ENCODE assay signal across 10 mouse cellular contexts in the genomic region with DNA sequence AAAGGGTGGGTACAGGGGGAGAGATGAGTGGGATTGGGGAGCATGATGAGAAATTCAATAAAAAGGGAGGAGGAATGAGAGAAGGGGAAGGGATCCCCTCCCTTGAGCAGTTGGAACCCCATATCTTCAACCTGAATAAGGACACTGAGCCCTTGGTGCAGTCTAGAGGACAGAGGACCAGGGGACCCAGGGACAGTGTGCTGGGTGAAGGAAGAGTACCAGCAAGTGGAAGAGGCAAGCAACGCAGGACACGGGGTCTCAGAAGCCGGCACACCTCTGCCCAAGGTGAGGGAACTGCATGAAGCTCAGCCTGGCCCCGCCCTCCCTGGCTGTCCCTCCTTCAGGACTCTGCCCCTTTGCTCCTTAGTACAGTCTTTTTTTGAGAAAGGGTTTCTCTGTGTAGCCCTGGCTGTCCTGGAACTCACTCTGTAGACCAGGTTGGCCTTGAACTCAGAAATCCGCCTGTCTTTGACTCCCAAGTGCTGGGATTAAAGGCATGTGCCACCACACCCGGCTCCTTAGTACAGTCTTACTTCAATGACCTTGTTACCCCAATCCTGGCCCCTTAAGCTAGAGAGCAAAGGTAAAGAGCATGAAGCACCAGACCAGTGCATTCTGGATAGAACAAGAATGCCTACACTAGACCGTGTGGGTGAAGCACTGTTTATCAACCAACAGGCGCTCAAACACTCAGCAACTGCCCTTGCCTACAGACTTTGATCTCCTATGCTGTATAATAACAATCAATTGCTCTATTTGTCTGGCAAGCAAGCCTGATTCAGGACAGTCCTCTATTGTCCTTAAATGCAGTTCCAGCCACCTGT. TPM values are rescaled to one million over a fixed set of nuclear protein-coding genes. Genes with fewer than 3 reads are reported as not detected.
A peak's percentile ranks its signal among the peaks of the same experiment; 100 is the strongest.
DNase-seq lines count a peak whose midpoint lies in the region; ATAC-seq and TF ChIP-seq lines count a peak whose summit lies in the region.
"Had no signal": no experiment of that assay in that cellular context is flagged by ENCODE, and none has a peak within 500 bp of the region (broad histone marks: within the 10 kb centered on the region; RNA-seq: fewer than 3 reads in every experiment).

No protein-coding gene starts in this region.

- intact Hi-C loops in gastrocnemius, adult 2 months (cut with DNase I) = loop anchor here (10.0 kb wide), 1 partner anchor 112 kb away; the partner anchor contains the start of gene Ilvbl
- intact Hi-C loops in left cerebral cortex, postnatal 36 days (cut with DNase I) = loop anchor here (10.0 kb wide), 1 partner anchor 282 kb away; no protein-coding TSS in a partner anchor

- H3K4me3 ChIP-seq in gastrocnemius, adult 2 months = peak overlapping the region; percentile 93
- no peak overlapping the region; the same call in 1 of the 2 replicates for H3K4me3 ChIP-seq in intestine, embryonic 14.5 days (ENCODE audit: low read depth, low read length)
- no peak overlapping the region; a peak in 1 of 4 replicates for H3K4me3 ChIP-seq in liver, embryonic 14.5 days (ENCODE audit: insufficient read depth in 1 of 2, low read depth in 2 of 2, low read length in 2 of 2)

- no peak overlapping the region for H3K9ac ChIP-seq in intestine, embryonic 14.5 days (ENCODE audit: low read length)
- no peak overlapping the region for H3K9ac ChIP-seq in liver, embryonic 14.5 days (replicated peaks)

- no peaks in the 10 kb centered on the region for H3K27me3 ChIP-seq in intestine, embryonic 14.5 days (replicated peaks; ENCODE audit: control insufficient read depth, insufficient read depth, low read length)
- H3K27me3 ChIP-seq in liver, embryonic 14.5 days (ENCODE audit: control insufficient read depth, insufficient read depth, low read length) = no peaks in the 10 kb centered on the region

- no peak for ATAC-seq in intestine, embryonic 14.5 days (replicated peaks; ENCODE audit: low FRiP score, low TSS enrichment, low read depth)
- no peak for ATAC-seq in liver, embryonic 14.5 days (ENCODE audit: insufficient read depth)

- TF ChIP-seq EP300 in liver, embryonic 14.5 days (IDR thresholded peaks at IDR 0.05; ENCODE audit: low read depth) = no peak

- DNase-seq in gastrocnemius, adult 2 months = no peak
- DNase-seq in gastrocnemius, adult 18-20 months (ENCODE audit: low spot score) = no peak
- peak; percentile 73 for DNase-seq in ES-CJ7 (ENCODE audit: low read depth, low spot score)
- DNase-seq in intestine, embryonic 14.5 days (ENCODE audit: low spot score) = no peak
- DNase-seq in liver, embryonic 14.5 days (ENCODE audit: low read depth in 3 of 3, low spot score in 3 of 3) = no peak
- DNase-seq in right cerebral cortex, postnatal 25 days = no peak
- no peak for DNase-seq in gastrocnemius, postnatal 10 days
- no peak for DNase-seq in left cerebral cortex, postnatal 36 days (ENCODE audit: low spot score in 2 of 2)

- H3K36me3 ChIP-seq in intestine, embryonic 14.5 days (ENCODE audit: control insufficient read depth, insufficient read depth, low read length) = no peaks in the 10 kb centered on the region
- H3K36me3 ChIP-seq in liver, embryonic 14.5 days (replicated peaks; ENCODE audit: control insufficient read depth, insufficient read depth, low read depth) = no peaks in the 10 kb centered on the region

- no peak for TF ChIP-seq CTCF in gastrocnemius, adult 2 months (IDR thresholded peaks at IDR 0.05)
- TF ChIP-seq CTCF in liver, embryonic 14.5 days (IDR thresholded peaks at IDR 0.05; ENCODE audit: low read depth) = no peak

- no peaks in the 10 kb centered on the region for H3K9me3 ChIP-seq in intestine, embryonic 14.5 days (ENCODE audit: control insufficient read depth, low read length)
- H3K9me3 ChIP-seq in liver, embryonic 14.5 days (ENCODE audit: control insufficient read depth, low read length) = no peaks in the 10 kb centered on the region

- peak overlapping the region; percentile 98 for H3K4me2 ChIP-seq in intestine, embryonic 14.5 days (ENCODE audit: low read length)
- H3K4me2 ChIP-seq in liver, embryonic 14.5 days (ENCODE audit: low read depth) = peak overlapping the region; percentile 79

- WGBS in intestine, embryonic 14.5 days = 74% methylated on average over 8 of the region's 8 CpGs
- WGBS in liver, embryonic 14.5 days (ENCODE audit: insufficient replicate concordance) = 56% methylated on average over 8 of the region's 8 CpGs

- H3K27ac ChIP-seq in gastrocnemius, adult 2 months = peak overlapping the region; percentile 95
- no peak overlapping the region for H3K27ac ChIP-seq in intestine, embryonic 14.5 days (ENCODE audit: low read depth)
- H3K27ac ChIP-seq in liver, embryonic 14.5 days = no peak overlapping the region

- H3K4me1 ChIP-seq in intestine, embryonic 14.5 days (replicated peaks; ENCODE audit: control insufficient read depth, insufficient read depth, low read length) = peaks cover 12% of the 10 kb centered on the region
- peaks cover 0 to 10% of the 10 kb centered on the region in 2 experiments; a peak in 1 of 4 replicates for H3K4me1 ChIP-seq in liver, embryonic 14.5 days (replicated peaks; ENCODE audit: control insufficient read depth in 2 of 2, insufficient read depth in 2 of 2, low read length in 1 of 2)

RNA-seq across cellular contexts. Expression of gene Pdxk, which starts 1.6 kb away (rescaled TPM):
- 10 to 100 TPM in 1 of 2 experiments, 1 to 10 TPM in 1; 5.1 to 10.4 TPM for total RNA-seq in gastrocnemius, adult 2 months (2021)
- 1 to 10 TPM; 6.2 to 7.1 TPM for total RNA-seq in gastrocnemius, adult 18-20 months (2021)
- polyA plus RNA-seq in intestine, embryonic 14.5 days (2014; fragmentation: Nextera tagmentation; extraction: Ambion mirVana) = 10.2 and 12.0 TPM in 2 replicates
- polyA plus RNA-seq in liver, embryonic 14.5 days (2012; rRNA removed) = 2.9 TPM in 2 replicates
- 3.2 and 3.3 TPM in 2 replicates for polyA plus RNA-seq in liver, embryonic 14.5 days (2014; fragmentation: Nextera tagmentation; extraction: Ambion mirVana)
- 1 to 10 TPM; 7.1 to 8.6 TPM for total RNA-seq in gastrocnemius, postnatal 10 days (2021)
- total RNA-seq in left cerebral cortex, postnatal 36 days (2021) = 100 to 1,000 TPM; 114 to 120 TPM

RNA-seq across cellular contexts. Expression of gene Cstb, which starts 37.7 kb away (rescaled TPM):
- 10 to 100 TPM; 11.9 to 15.3 TPM for total RNA-seq in gastrocnemius, adult 2 months (2021)
- 10 to 100 TPM; 10.1 to 17.7 TPM for total RNA-seq in gastrocnemius, adult 18-20 months (2021)
- polyA plus RNA-seq in intestine, embryonic 14.5 days (2014; fragmentation: Nextera tagmentation; extraction: Ambion mirVana) = 258 and 265 TPM in 2 replicates
- 58.1 and 74.9 TPM in 2 replicates for polyA plus RNA-seq in liver, embryonic 14.5 days (2012; rRNA removed)
- 111 and 122 TPM in 2 replicates for polyA plus RNA-seq in liver, embryonic 14.5 days (2014; fragmentation: Nextera tagmentation; extraction: Ambion mirVana)
- total RNA-seq in gastrocnemius, postnatal 10 days (2021) = 10 to 100 TPM; 28.5 to 40.5 TPM
- total RNA-seq in left cerebral cortex, postnatal 36 days (2021) = 10 to 100 TPM; 35.4 to 42.4 TPM

RNA-seq across cellular contexts. Expression of gene Rrp1, which starts 50.3 kb away (rescaled TPM):
- total RNA-seq in gastrocnemius, adult 2 months (2021) = 10 to 100 TPM; 63.5 to 66.4 TPM
- 10 to 100 TPM; 60.3 to 70.5 TPM for total RNA-seq in gastrocnemius, adult 18-20 months (2021)
- polyA plus RNA-seq in intestine, embryonic 14.5 days (2014; fragmentation: Nextera tagmentation; extraction: Ambion mirVana) = 238 and 249 TPM in 2 replicates
- 43.0 and 69.7 TPM in 2 replicates for polyA plus RNA-seq in liver, embryonic 14.5 days (2012; rRNA removed)
- polyA plus RNA-seq in liver, embryonic 14.5 days (2014; fragmentation: Nextera tagmentation; extraction: Ambion mirVana) = 79.8 and 89.7 TPM in 2 replicates
- total RNA-seq in gastrocnemius, postnatal 10 days (2021) = 10 to 100 TPM; 82.0 to 91.3 TPM
- total RNA-seq in left cerebral cortex, postnatal 36 days (2021) = 100 to 1,000 TPM; 348 to 358 TPM

RNA-seq across cellular contexts. Expression of gene Olfr1358, which starts 54.1 kb away (rescaled TPM):
- not detected for total RNA-seq in gastrocnemius, adult 2 months (2021)
- not detected for total RNA-seq in gastrocnemius, adult 18-20 months (2021)
- polyA plus RNA-seq in intestine, embryonic 14.5 days (2014; fragmentation: Nextera tagmentation; extraction: Ambion mirVana) = not detected in 2 replicates
- polyA plus RNA-seq in liver, embryonic 14.5 days (2012; rRNA removed) = not detected in 2 replicates
- polyA plus RNA-seq in liver, embryonic 14.5 days (2014; fragmentation: Nextera tagmentation; extraction: Ambion mirVana) = not detected in 2 replicates
- total RNA-seq in gastrocnemius, postnatal 10 days (2021) = not detected
- not detected for total RNA-seq in left cerebral cortex, postnatal 36 days (2021)
- polyA plus RNA-seq: gonadal fat pad, adult 2 months; neural tube, embryonic 11.5 days had no signal

Comparison
In these comparisons a context has a peak if more than half of its experiments do, and no peak if none do; other contexts are left out.
1. RNA of gene Pdxk, which starts 1.6 kb away (total RNA-seq): 114 to 120 TPM in left cerebral cortex, postnatal 36 days; 5.1 to 10.4 TPM in gastrocnemius, adult 2 months, 7.1 to 8.6 TPM in gastrocnemius, postnatal 10 days and 6.2 to 7.1 TPM in gastrocnemius, adult 18-20 months; every median in the first group is over 10 times any median in the second.